ENCODE assay signal across 15 mouse cellular contexts in the genomic region with DNA sequence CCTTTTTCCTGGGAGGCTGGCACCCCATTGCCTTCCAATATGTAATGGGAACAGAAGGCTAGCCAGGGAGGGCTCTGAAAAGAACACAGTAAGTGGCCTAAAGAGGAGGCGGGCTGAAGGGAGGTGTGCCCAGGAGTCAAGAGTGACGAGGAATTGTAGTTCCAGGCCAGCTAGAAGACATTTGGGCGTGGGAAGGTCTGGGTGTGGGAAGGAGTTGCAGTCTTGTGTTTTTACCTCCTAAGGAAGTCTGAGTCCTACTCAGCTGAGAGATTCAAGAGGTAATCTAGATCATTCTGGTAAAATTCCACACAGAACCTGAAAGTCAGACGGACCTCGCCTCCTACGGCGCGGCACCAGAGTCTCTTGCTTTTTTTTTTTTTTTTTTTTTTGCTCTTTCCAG. TPM values are rescaled to one million over a fixed set of nuclear protein-coding genes. Genes with fewer than 3 reads are reported as not detected.
"Had no signal": no experiment of that assay in that cellular context is flagged by ENCODE, and none has a peak within 500 bp of the region (broad histone marks: within the 10 kb centered on the region; RNA-seq: fewer than 3 reads in every experiment).

No protein-coding gene starts in this region.

- H3K4me3 ChIP-seq: limb, embryonic 12.5 days; liver, embryonic 13.5 days; megakaryocyte, embryonic 14.5 days; midbrain, embryonic 15.5 days; neural tube, embryonic 12.5 days had no signal

- ATAC-seq: inflammation-experienced regulatory T-cells, adult 6 months; intestine, postnatal 0 days; liver, postnatal 0 days; midbrain, embryonic 15.5 days had no signal

- H3K27me3 ChIP-seq: midbrain, embryonic 15.5 days; neural tube, embryonic 12.5 days had no signal

- H3K36me3 ChIP-seq: limb, embryonic 12.5 days; liver, embryonic 13.5 days; midbrain, embryonic 15.5 days; neural tube, embryonic 12.5 days had no signal

- H3K4me2 ChIP-seq: limb, embryonic 12.5 days; liver, embryonic 13.5 days; midbrain, embryonic 11.5 days; midbrain, embryonic 15.5 days; neural tube, embryonic 12.5 days had no signal

- H3K9me3 ChIP-seq: limb, embryonic 12.5 days; liver, embryonic 13.5 days; midbrain, embryonic 15.5 days; neural tube, embryonic 12.5 days had no signal

- H3K4me1 ChIP-seq: limb, embryonic 12.5 days; liver, embryonic 13.5 days; megakaryocyte, embryonic 14.5 days; midbrain, embryonic 15.5 days; neural tube, embryonic 12.5 days had no signal

- H3K9ac ChIP-seq: limb, embryonic 12.5 days; liver, embryonic 13.5 days; liver, postnatal 0 days; midbrain, embryonic 15.5 days; neural tube, embryonic 12.5 days had no signal

- DNase-seq: kidney, postnatal 14 days; liver; liver, embryonic 13.5 days; liver, postnatal 0 days; retina, postnatal 1 day; right cerebral cortex, postnatal 14 days; thymus, postnatal 4 days had no signal

- H3K27ac ChIP-seq: limb, embryonic 12.5 days; liver, embryonic 13.5 days; macrophage; midbrain, embryonic 15.5 days; neural tube, embryonic 12.5 days had no signal

RNA-seq across cellular contexts. Expression of gene Fa2h, which starts 30.1 kb away (rescaled TPM):
- polyA plus RNA-seq: limb, embryonic 12.5 days; liver, embryonic 13.5 days; macrophage; midbrain, embryonic 11.5 days; neural tube, embryonic 12.5 days had no signal
